Comparison of ENCODE assay signal across 23 mouse cellular contexts in genomic region chr4:140876161-140876560, GRCm38 (mm10). TPM values are rescaled to one million over a fixed set of nuclear protein-coding genes. Genes with fewer than 3 reads are reported as not detected.
"Had no signal": no experiment of that assay in that cellular context is flagged by ENCODE, and none has a peak within 500 bp of the region (broad histone marks: within the 10 kb centered on the region; RNA-seq: fewer than 3 reads in every experiment).

No protein-coding gene starts in this region.

- H3K27me3 ChIP-seq: limb, embryonic 12.5 days; limb, embryonic 15.5 days; neural tube, embryonic 13.5 days; stomach, embryonic 15.5 days had no signal

- H3K36me3 ChIP-seq: limb, embryonic 12.5 days; limb, embryonic 15.5 days; midbrain, embryonic 12.5 days; neural tube, embryonic 13.5 days; stomach, embryonic 15.5 days had no signal

- ATAC-seq: intestine, postnatal 0 days; midbrain, embryonic 16.5 days had no signal

- H3K9me3 ChIP-seq: limb, embryonic 15.5 days; midbrain, embryonic 12.5 days; stomach, embryonic 15.5 days had no signal

- H3K4me1 ChIP-seq: stomach, embryonic 15.5 days had no signal

- H3K4me3 ChIP-seq: limb, embryonic 12.5 days; limb, embryonic 15.5 days; midbrain, embryonic 12.5 days; myocyte; neural tube, embryonic 13.5 days; stomach, embryonic 15.5 days had no signal

- H3K9ac ChIP-seq: limb, embryonic 12.5 days; limb, embryonic 15.5 days; liver, embryonic 14.5 days; midbrain, embryonic 12.5 days; neural tube, embryonic 13.5 days; stomach, embryonic 15.5 days had no signal

- H3K27ac ChIP-seq: limb, embryonic 12.5 days; limb, embryonic 15.5 days; liver, embryonic 14.5 days; midbrain, embryonic 12.5 days; neural tube, embryonic 13.5 days; stomach, embryonic 15.5 days had no signal

- H3K4me2 ChIP-seq: limb, embryonic 12.5 days; limb, embryonic 15.5 days; midbrain, embryonic 12.5 days; neural tube, embryonic 13.5 days; stomach, embryonic 15.5 days had no signal

- DNase-seq: kidney, adult 2 months; kidney, postnatal 14 days; kidney, postnatal 4 days; left cerebral cortex, postnatal 4 days; lung, adult 2 months; lung, postnatal 14 days; retina, postnatal 1 day; right cerebral cortex, postnatal 25 days; spleen, adult 18-20 months; thymus, adult 18-20 months; thymus, postnatal 36 days had no signal

RNA-seq across cellular contexts. Expression of gene Padi1, which starts 30.6 kb away (rescaled TPM):
- total RNA-seq: layer of hippocampus, adult 18-20 months; layer of hippocampus, postnatal 14 days; left cerebral cortex, postnatal 14 days had no signal
